Mouse (Mus musculus) kidney, postnatal 25 days (tissue): ENCODE measurements around the gene Fam229b.

Experiments used
- DNase-seq, 2 experiments: peaks; one replicate each; pipeline ENCODE4 v3.0.0; 2021; ENCODE audit warnings: mixed read lengths in 2 of 2

The Fam229b gene

DNA sequence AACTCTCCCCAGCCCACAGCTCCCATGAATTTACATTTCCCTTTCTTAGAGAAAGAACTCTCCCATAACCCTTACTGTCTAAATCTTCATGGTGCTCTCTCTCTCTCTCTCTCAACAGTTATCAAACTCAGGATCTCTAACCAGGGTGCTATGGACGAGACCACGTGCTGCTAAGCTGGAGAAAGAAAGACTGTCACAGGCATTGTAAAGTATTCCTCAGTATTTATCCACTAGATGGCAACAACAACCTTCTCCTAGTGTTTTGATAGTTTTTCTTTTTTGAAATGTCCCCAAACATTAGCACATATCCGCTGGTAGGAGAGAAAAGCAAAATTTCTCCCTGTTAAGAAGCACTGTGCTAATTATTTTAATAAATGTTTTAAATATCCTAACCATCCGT, 12.3 kb downstream of the Fam229b start:
- DNase-seq, result no peak

DNA sequence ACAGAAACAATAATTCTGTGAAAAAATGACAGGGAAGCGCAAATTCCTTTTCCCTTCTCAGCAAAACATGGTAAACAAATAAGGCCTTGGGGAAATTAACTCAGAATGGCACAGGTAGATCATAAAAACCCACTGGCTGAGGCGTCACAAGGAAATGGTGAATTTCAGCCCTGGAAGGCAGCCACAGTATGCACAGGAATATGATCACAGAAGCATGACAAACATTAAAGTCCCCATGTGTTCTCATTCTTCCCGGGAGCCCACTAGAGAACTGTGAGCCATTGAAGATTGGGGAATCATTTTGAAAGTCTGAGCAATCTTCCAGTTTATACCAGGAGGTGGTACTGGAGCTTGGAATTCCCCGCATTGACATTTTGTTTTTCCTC, 24.2 kb downstream of the Fam229b start:
- DNase-seq, result no peak

DNA sequence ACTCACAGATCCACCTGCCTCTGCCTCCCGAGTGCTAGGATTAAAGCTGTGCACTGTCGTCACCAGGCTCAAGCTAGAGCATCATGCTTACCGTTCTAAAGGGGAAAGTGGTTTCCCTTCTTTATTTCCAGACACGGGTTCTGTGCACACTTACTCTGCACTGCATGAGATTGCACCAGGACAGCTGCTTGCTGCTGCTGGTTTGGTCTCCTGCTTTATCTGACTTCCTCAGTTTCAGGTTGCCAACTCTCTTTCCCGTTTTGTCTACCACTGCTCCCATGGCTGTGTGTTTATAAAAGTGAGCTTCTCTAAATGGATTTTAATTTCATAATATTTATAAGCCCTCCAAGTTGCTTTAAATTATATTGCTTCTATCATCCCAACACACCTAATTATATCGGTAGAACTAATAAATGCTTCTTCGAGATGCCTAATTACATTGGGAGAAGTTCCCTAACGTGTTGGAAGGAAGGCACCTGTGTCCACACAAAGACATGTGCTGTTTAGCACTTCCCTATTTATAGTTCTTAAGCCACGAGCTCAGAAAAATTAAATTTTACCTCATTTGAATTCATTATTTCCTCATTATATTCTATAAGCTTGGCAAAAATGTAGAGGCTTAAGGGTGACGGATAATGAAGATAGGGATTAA, 24.8 kb downstream of the Fam229b start:
- no peak for DNase-seq

DNA sequence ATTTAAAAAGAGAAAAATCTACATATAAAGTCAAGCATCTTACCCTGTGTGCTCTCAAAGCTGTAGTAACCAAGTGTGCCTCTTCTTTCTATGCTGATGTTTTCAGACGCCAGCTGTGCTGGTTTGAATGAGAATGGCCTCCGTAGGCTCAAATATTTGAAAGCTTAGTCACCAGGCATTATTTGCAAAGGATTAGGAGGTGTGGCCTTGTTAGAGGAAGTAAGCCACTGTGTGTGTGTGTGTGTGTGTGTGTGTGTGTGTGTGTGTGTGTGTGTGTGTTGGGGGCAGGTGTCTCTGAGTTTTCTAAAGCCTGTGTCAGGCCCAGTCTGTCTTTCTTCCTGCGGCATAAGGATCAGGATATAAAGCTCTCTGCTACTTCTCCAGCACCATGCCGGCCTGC, 26.8 kb downstream of the Fam229b start:
- no peak for DNase-seq

DNA sequence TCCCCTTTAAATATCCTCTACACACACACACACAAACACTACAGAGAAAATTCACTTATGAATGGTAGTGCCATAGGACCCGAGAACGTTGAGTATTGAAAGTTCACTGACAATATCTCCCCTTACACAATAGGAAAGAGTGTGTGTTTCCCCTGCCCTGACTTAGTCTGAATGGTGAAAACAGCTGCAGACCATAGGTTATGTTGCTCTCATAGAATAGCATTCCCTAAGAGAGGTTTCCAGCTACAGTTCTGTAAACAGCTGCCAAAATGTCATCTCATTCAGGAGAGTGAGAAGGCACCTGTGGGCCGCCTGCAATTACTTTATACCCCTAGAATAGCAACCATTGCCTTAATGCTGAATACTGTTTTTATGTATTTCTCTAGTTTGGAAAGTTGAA, 27.3 kb downstream of the Fam229b start:
- DNase-seq, result no peak

DNA sequence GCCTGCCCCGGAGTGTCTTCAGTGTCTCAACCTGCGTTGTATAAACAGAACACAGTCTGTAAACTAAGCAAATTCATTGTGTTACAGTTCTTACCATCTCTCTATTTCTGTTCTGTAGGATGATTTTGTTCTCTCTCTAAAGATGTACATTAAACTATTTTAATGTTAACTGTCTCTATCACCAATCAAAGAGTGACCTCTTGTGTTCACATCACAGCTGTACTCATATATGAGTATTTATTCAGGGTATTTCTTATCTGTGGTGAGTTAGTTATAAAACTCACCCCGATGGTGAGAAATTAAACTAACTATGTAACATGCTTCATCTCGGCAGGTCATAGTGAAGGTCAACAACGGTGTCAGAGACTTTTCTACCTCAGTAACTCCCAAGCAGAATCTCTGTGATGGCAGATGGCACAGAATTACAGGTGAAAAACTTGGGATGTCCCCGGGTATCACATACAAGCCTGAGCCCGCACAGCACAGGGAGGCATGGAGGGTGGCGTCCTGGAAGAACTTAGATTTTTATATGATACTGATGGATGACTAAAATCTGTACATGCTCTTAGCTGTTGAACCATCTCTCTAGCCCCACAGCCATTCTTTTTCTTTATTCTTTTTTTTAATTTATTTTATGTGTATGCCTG, 28.8 kb downstream of the Fam229b start:
- DNase-seq, result no peak

DNA sequence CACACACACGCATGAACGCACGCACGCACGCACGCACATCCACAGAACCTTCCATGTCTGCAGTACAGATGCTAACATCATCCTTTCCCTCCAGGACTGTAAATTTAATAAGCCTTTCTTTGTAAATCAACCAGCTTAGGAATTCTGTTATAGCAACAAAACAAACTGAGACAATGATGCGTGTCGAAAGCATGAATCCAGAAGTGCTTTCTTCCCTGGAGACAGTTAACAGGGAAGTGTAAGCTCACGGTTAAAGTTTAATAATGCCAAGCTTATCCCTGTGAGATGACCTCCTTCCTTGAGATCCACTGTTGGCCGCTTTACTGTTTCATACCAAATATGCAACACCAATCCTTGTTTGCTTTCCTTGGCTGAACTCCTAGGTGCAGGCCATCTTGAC, 35.0 kb downstream of the Fam229b start:
- DNase-seq, result no peak

DNA sequence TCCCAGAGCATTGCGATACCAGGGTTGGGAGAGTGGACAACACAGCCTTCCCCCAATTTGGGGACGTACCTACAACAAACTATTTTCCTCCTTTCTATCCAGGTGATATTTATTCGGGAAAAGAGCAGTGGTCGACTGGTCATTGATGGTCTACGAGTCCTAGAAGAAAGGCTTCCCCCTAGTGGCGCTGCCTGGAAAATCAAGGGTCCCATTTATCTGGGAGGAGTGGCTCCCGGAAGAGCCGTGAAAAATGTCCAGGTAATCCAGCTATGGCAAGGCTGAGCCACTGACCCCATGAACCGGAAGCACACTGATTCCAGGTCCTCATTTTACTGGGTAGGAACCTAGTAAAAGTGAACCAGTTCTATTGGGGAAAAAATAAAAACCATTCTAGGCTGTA, 36.7 kb downstream of the Fam229b start:
- peak in 1 of 2 experiments; percentile 56 for DNase-seq

DNA sequence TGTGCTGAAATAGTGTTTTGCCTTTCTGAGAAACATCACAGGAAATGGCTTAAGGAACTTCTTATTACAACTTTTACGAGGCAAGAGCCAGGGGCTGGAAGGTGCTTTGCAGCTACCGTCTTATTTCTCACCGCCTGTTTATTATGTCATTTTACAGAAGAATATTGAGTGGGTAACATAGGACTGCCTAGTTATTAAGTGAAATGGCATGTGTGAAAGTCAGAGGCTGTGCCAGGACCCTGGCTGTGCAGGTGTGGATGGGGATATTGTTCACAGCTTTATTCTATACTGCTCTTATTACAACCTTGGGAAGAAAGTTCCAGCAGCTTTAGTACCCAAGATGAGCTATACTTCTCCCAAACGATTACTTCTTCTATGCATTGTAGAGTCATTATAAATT, 61.7 kb downstream of the Fam229b start:
- no peak for DNase-seq
